Mouse (Mus musculus) cerebellum, adult 9-10 months (tissue): ENCODE measurements at regions not wholly inside any gene's neighbourhood (a gene's known extent, or its start where the extent isn't known, plus 50 kb on each side); places are given as distances from the start of the nearest gene placed in this dataset.

ENCODE experiments used
- DNase-seq: peaks from one replicate; pipeline ENCODE4 v3.0.0; 2022

DNA sequence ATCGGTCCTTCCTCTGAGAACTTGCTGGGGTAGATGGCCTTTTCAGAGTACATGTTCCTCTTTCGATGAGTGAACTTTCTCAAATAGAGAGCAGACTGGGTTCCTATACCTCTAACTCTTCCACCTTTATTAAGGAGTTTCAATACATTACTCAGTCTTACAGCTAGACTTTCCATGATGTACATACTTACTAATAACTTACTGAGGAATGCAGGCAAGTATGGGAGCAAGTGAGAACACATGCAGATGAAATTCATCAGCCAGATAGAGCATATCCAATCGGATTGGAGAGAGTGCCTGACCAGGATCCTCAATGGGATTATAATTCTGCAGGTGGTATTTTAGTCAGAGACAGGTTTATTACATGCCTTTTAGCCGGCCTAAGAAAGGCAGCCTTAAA lies 292.2 kb upstream of the Large1 start:
- no peak for DNase-seq

- DNase-seq = no peak
Measured at GRCm38 (mm10) chr8:73626798-73627197, 273.5 kb upstream of the Large1 start.

DNA sequence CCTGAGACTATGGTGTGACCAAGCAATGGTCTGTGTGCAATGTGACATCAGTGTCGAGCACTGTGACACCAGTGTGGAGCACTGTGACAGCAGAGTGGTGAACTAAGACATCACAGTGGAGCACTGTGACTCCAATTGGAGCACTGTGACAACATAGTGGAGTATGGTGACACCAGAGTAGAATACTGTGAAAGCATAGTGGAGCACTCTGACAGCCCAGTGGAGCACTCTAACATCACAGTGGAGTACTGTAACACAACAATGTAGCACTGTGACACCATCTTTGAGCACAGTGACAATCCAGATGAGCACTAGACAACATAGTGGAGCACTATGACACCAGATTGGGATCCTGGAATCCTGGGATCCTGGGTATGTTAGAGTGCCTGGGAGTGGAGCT lies 265.6 kb upstream of the Large1 start:
- peak; percentile 1 for DNase-seq

DNA sequence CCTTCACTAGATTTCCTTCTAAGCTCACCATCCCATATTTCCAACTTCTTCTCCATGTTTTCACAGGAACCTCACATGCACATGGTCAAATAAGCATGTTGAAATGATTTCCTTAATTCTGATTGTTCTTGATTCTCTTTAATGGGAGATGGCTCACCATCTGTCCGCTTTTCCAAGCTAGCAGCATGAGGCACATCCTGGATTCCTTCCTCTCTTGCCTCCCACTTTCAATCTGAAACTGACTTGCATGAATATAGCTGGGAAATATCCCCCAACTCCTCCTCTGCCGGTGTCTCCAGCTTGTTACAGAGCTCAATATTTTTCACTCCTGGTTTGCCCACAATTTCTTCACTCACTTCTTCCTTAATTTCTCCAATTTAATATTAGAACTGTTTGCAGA lies 261.3 kb upstream of the Large1 start:
- DNase-seq = no peak

DNA sequence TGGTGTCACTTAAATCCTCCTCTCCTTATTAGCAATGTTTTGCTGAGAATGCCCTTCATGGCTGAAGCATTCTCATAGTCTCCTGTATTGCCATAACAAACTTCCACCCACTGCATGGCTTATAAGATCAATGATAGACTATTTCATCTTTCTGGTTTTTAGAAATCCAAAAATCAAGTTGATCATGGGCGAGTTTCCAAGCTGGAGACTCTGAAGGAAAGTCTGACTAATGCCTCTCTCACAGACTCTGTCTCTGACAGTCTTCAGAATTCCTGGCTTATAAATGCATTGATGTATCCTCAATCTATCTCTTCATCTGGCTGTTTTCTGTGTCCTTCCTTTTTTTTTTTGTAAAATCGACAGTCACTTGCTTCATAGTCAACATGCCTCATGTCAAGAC lies 260.8 kb upstream of the Large1 start:
- no peak for DNase-seq

DNA sequence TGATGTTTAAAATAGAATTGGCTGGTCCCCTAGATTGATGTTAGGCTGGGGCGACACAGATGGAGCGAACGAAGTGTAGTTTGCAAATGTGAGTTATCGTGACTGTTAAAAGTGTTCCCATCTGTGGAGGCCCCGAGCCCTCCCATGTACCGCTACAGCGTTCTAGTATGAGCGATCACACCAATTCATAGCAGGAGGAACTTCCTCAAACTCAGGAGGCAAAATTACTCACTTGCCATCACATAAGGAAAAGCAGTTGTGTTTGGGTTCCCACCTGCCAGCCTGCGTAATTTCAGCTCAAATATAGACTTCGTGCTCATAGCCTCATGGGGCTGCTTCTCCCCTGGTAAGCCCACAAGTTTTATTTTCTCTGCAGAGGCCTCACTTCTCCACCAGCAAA lies 258.2 kb upstream of the Large1 start:
- no peak for DNase-seq

GRCm38 (mm10) chr8:73570599-73570998 lies 217.3 kb upstream of the Large1 start:
- no peak for DNase-seq

- no peak for DNase-seq
Measured at GRCm38 (mm10) chr8:73569963-73570362, 216.6 kb upstream of the Large1 start.
